In the genomic region with DNA sequence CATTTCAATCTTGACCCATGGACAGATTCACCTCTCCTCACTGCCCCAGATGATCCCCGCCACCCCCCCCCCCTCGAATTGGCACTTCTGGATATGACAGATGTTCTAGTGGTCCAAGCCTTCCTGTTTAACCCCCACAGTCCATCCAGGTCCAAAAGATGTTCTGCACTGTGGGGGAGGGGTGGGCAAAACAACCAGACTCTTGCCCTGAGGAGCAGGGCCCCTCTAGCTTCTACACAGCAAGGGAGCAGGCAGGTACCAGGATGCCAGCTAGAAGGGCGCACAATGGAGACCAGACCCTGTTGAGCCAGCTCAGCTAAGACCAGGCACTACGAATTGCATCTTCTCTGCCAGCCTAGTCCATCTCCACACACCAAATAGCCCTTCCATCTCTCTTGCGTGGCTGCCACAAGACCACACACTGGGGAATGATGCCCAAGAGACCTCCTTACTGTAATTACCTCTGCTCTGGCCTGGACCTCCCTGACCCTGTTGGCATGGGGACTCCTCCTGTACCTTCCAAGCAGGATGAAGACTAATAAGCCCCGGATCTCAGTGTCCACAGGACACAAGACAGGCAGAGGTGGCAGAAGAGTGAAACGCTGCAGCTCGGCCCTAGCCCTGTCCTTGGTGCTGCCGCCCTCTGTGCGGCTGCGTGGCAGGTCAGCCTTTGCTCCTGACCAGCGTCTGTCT, we compare ENCODE assay signal across 11 mouse cellular contexts. TPM values are rescaled to one million over a fixed set of nuclear protein-coding genes. Genes with fewer than 3 reads are reported as not detected.
DNase-seq lines count a peak whose midpoint lies in the region; ATAC-seq lines count a peak whose summit lies in the region.
"Had no signal": no experiment of that assay in that cellular context is flagged by ENCODE, and none has a peak within 500 bp of the region (broad histone marks: within the 10 kb centered on the region; RNA-seq: fewer than 3 reads in every experiment).

No protein-coding gene starts in this region.

- peaks cover 48% of the 10 kb centered on the region for H3K27me3 ChIP-seq in embryonic facial prominence, embryonic 11.5 days (ENCODE audit: control insufficient read depth, insufficient read depth, low read length)
- H3K27me3 ChIP-seq in limb, embryonic 11.5 days (ENCODE audit: control insufficient read depth, insufficient read depth, low read length) = peaks cover 41% of the 10 kb centered on the region
- peaks cover 61% of the 10 kb centered on the region for H3K27me3 ChIP-seq in liver, embryonic 11.5 days (replicated peaks; ENCODE audit: control insufficient read depth, insufficient read depth, low read length)

- ATAC-seq in embryonic facial prominence, embryonic 11.5 days (replicated peaks; ENCODE audit: insufficient number of reproducible peaks, low FRiP score, low TSS enrichment, low read depth) = no peak
- no peak for ATAC-seq in limb, embryonic 11.5 days (ENCODE audit: insufficient number of reproducible peaks, low FRiP score, low TSS enrichment, low read depth)
- ATAC-seq in liver, embryonic 11.5 days (replicated peaks; ENCODE audit: low FRiP score) = no peak
- ATAC-seq in erythroblast, adult 5-6 weeks (replicated peaks; ENCODE audit: low FRiP score, poor library complexity, severe bottlenecking) = no peak

- 27% methylated on average over 12 of the region's 12 CpGs for WGBS in embryonic facial prominence, embryonic 11.5 days
- WGBS in limb, embryonic 11.5 days = 24% methylated on average over 12 of the region's 12 CpGs
- 22% methylated on average over 12 of the region's 12 CpGs for WGBS in liver, embryonic 11.5 days

- H3K27ac ChIP-seq in embryonic facial prominence, embryonic 11.5 days (replicated peaks; ENCODE audit: low read depth, low read length) = no peak overlapping the region
- H3K27ac ChIP-seq in limb, embryonic 11.5 days (replicated peaks; ENCODE audit: low read depth, low read length) = no peak overlapping the region
- H3K27ac ChIP-seq in liver, embryonic 11.5 days (ENCODE audit: low read depth, low read length) = no peak overlapping the region

- peak; percentile 61 for DNase-seq in testis, postnatal 10 days (ENCODE audit: low spot score)
- DNase-seq in testis, postnatal 14 days (ENCODE audit: low spot score) = no peak
- DNase-seq in embryonic facial prominence, embryonic 11.5 days (ENCODE audit: low spot score) = peak; percentile 56
- DNase-seq in limb, embryonic 11.5 days (ENCODE audit: low spot score) = peak; percentile 68
- DNase-seq in liver, embryonic 11.5 days (ENCODE audit: low spot score) = no peak
- no peak for DNase-seq in adrenal gland, adult (ENCODE audit: inconsistent age in 2 of 2, low spot score in 1 of 2)
- DNase-seq: gastrocnemius, postnatal 25 days; kidney, adult 9 months; retina, postnatal 1 day; thymus, adult 18-20 months had no signal

- H3K4me3 ChIP-seq in embryonic facial prominence, embryonic 11.5 days (ENCODE audit: low read depth, low read length) = no peak overlapping the region
- H3K4me3 ChIP-seq in limb, embryonic 11.5 days (ENCODE audit: low read depth, low read length) = no peak overlapping the region
- H3K4me3 ChIP-seq in liver, embryonic 11.5 days (ENCODE audit: low read depth, low read length) = no peak overlapping the region

- H3K36me3 ChIP-seq in embryonic facial prominence, embryonic 11.5 days (replicated peaks; ENCODE audit: control insufficient read depth, insufficient read depth, low read depth, low read length) = no peaks in the 10 kb centered on the region
- no peaks in the 10 kb centered on the region for H3K36me3 ChIP-seq in limb, embryonic 11.5 days (ENCODE audit: control insufficient read depth, insufficient read depth, low read length)
- no peaks in the 10 kb centered on the region for H3K36me3 ChIP-seq in liver, embryonic 11.5 days (ENCODE audit: control insufficient read depth, insufficient read depth, low read length)

- no peak overlapping the region for H3K9ac ChIP-seq in embryonic facial prominence, embryonic 11.5 days (replicated peaks; ENCODE audit: low read length)
- no peak overlapping the region for H3K9ac ChIP-seq in limb, embryonic 11.5 days (ENCODE audit: low read length)
- no peak overlapping the region for H3K9ac ChIP-seq in liver, embryonic 11.5 days (ENCODE audit: low read depth, low read length)

- 0 out of 2 replicates have a peak overlapping the region, but pooled peaks have one; percentile 3 for H3K4me2 ChIP-seq in embryonic facial prominence, embryonic 11.5 days (ENCODE audit: low read depth, low read length)
- H3K4me2 ChIP-seq in limb, embryonic 11.5 days (ENCODE audit: low read depth, severe bottlenecking) = no peak overlapping the region
- no peak overlapping the region for H3K4me2 ChIP-seq in liver, embryonic 11.5 days

- H3K4me1 ChIP-seq in embryonic facial prominence, embryonic 11.5 days (ENCODE audit: control insufficient read depth, insufficient read depth, low read length) = peaks cover 11% of the 10 kb centered on the region
- peaks cover 30% of the 10 kb centered on the region for H3K4me1 ChIP-seq in limb, embryonic 11.5 days (ENCODE audit: control insufficient read depth, insufficient read depth, low read length)
- no peaks in the 10 kb centered on the region; the same call in 1 of the 2 replicates for H3K4me1 ChIP-seq in liver, embryonic 11.5 days (replicated peaks; ENCODE audit: control insufficient read depth, insufficient read depth, low read length)

- no peaks in the 10 kb centered on the region for H3K9me3 ChIP-seq in embryonic facial prominence, embryonic 11.5 days (replicated peaks; ENCODE audit: control insufficient read depth, low read length)
- no peaks in the 10 kb centered on the region for H3K9me3 ChIP-seq in limb, embryonic 11.5 days (ENCODE audit: control insufficient read depth, low read length)
- H3K9me3 ChIP-seq in liver, embryonic 11.5 days (ENCODE audit: control insufficient read depth, low read length) = no peaks in the 10 kb centered on the region

RNA-seq across cellular contexts. Expression of a gene that starts 5.1 kb away (rescaled TPM):
- 2.5 and 2.7 TPM in 2 replicates for polyA plus RNA-seq in embryonic facial prominence, embryonic 11.5 days (2014; fragmentation: Nextera tagmentation; extraction: Ambion mirVana)
- polyA plus RNA-seq in limb, embryonic 11.5 days (2014; fragmentation: Nextera tagmentation; extraction: Ambion mirVana) = 1.9 and 2.5 TPM in 2 replicates
- 1.1 and 1.3 TPM in 2 replicates for polyA plus RNA-seq in liver, embryonic 11.5 days (2014; fragmentation: Nextera tagmentation; extraction: Ambion mirVana)
- not detected in 2 replicates for total RNA-seq in erythroblast, adult 5-6 weeks (2015; ENCODE audit: low replicate concordance)
- not detected in 2 replicates for total RNA-seq in erythroblast, adult 5-6 weeks (2017; ENCODE audit: low replicate concordance)

Comparison
In these comparisons a context has a peak if more than half of its experiments do, and no peak if none do; other contexts are left out.
1. DNase-seq: peak in testis, postnatal 10 days (single experiment), embryonic facial prominence, embryonic 11.5 days (single experiment) and limb, embryonic 11.5 days (single experiment); none in testis, postnatal 14 days (single experiment), liver, embryonic 11.5 days (single experiment) and adrenal gland, adult (0 of 2).